Mouse (Mus musculus) ES-E14 (cell line): Measurements from ENCODE around the gene Aff1.

ENCODE experiments used
- CHD2 ChIP-seq: IDR thresholded peaks from 2 replicates; pipeline ENCODE4 v1.6.1; 2014; ENCODE audit warnings: mild to moderate bottlenecking, low read depth, low read length, inconsistent platforms
- HCFC1 ChIP-seq: IDR thresholded peaks from 2 replicates; pipeline ENCODE4 v1.6.1; 2012; ENCODE audit warnings: low read length, inconsistent platforms, borderline replicate concordance; ENCODE audit not compliant: insufficient read depth

DNA sequence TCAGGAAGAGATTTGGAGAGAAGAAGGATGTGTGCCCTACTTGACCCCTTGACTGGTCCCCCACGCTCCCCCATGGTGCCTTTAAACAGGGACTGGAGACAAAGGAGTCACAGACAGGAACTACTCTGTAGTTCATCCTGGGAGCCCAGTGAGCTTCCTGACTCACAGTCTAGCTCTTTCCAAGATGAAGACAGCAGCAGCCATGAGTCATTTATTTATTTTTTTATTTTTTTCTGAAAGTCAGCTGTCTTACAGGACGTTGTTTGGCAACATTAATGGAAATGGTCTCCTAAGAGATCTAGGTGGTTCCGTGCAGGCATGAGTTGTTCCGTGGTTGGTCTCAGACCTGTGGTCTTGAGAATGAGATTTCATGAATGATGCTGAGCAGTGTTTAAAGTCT is 66.3 kb downstream of the Aff1 start:
- no peak for TF ChIP-seq HCFC1
- TF ChIP-seq CHD2: no peak
